Mouse (Mus musculus) layer of hippocampus, postnatal 25 days (tissue): Measurements from ENCODE around the gene Wdr73. TPM values are rescaled to one million over a fixed set of nuclear protein-coding genes. Genes with fewer than 3 reads are reported as not detected.
A peak's percentile ranks its signal among the peaks of the same experiment; 100 is the strongest.
"Not testable (repeated sequence)": the region's sequence is repeated elsewhere in the genome, so short reads cannot be mapped to it uniquely, and the experiment has no call there.

Source experiments
- DNase-seq, 2 experiments: peaks; one replicate each; pipeline ENCODE4 v3.0.0; 2022; ENCODE audit warnings: mixed read lengths in 2 of 2, low spot score in 1 of 2; ENCODE audit errors: extremely low spot score in 1 of 2
- total RNA-seq, 2 experiments: library from RNA; stranded (reverse); gene quantifications; 2 replicates each; pipeline ENCODE4 v1.2.3; 2021

Gene Wdr73
- 10 to 100 TPM; 27.9 to 28.0 TPM for total RNA-seq

DNA sequence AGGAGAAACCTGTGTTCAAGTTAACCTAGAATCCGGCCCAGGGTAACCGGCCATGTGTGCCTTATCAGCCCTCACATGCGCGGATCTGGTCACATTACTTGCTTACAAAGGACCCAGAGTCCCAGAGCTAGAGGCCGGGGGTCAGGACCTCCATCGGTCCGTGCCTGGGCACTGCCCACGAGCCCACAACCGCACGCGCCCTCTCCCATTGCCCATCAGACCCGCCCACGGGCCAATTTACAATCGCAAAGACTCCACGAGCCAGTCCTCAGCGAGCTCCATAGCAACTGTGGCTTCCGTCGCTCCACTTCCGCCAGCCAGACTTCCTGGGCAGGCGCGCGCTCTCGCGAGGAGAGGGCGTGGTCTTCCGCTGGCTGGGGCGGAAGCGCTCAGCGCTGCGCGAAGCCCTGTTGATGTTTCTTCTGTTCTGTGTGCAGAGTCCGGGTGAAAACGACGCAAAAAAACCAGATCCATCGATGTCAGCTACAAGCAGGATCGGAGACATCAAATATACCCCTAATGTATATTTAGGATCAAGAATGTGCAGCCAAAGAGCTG, at the start of gene Wdr73:
TSS of gene Wdr73 (minus strand) at position 326 of the 558 bp plus-strand sequence.
- DNase-seq, result peak; percentile 78

DNA sequence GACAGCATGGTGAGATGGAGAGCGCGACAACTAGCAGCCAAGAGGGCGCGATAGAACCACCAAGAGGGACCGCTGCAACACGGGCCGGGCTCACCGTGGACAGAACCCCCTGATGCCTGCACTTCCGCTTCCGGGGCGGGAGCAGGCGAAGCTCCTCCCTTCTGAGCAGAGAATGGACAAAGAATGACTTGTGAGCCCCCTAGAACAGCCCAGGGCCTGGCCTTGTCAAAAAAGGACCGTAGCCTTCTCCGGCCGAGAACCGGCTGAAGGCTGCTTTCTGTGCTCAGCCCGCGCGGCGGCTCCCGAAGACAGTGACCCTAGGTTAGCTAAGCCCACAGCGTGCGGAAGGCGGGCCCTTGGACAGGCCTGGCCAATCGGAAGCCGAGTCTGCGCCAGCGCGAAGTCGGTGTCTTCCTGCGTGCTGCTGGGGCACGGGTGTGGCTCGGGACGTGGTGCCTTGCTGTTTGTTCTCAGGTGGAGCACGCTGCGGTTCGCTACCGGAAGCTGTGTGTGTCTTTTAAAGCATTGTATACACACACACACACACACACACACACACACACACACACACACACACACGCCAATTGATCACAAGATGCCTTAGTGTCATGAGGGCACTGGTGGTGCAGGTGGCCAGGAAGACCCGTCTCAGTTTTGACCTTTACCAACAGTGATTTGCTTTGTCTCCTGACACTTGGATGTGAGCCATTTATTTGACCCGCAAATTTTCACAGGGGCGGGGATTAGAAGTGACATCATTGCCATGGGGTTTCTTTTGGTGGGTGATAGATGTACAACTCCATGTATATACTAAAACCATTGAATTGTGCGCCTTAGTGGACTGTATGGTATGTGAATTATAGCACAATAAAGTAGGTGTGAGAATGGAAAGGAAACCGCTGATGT, 46.6 kb upstream of the Wdr73 start, which contains the start of gene Sec11a:
TSS of gene Sec11a (minus strand) at position 336 of the 906 bp plus-strand sequence.
- DNase-seq, result peak; percentile 84 to 89

DNA sequence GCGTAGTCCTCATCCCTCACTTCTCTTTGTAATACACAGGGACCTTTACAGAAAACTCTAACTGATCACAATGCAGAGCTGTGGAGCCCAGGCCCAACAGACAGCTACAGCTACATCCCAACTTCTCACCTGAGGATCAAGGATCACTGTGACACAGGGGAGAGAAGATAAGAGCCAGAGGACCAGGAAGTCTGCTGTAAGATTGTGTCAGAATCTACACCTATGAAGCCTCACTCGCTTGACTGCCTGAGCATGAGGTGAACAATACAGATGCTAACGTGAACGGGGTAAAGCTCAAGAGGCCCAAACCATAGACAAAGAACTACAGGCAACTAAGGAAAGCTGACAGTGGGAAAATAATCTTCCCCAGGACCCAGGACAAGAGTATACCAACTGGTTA, 38.7 kb upstream of the Wdr73 start:
- no peak for DNase-seq

DNA sequence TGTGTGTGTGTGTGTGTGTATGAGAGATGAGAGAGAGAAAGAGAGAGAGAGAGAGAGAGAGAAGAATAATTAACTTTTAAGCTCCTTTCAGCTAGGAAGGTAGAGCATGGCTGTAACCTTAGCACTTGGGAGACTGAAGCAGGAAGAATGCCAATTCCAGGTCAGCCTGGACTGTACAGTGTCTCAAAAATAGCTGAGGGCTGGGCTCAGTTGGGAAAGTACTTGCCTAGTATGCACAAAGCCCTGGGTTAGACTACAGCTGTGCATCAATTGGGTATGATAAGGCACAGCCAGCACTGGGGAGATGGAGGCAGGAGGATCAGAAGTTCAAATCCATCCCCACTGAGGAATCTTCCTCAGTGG, 36.2 kb upstream of the Wdr73 start:
- not testable (repeated sequence) for DNase-seq

DNA sequence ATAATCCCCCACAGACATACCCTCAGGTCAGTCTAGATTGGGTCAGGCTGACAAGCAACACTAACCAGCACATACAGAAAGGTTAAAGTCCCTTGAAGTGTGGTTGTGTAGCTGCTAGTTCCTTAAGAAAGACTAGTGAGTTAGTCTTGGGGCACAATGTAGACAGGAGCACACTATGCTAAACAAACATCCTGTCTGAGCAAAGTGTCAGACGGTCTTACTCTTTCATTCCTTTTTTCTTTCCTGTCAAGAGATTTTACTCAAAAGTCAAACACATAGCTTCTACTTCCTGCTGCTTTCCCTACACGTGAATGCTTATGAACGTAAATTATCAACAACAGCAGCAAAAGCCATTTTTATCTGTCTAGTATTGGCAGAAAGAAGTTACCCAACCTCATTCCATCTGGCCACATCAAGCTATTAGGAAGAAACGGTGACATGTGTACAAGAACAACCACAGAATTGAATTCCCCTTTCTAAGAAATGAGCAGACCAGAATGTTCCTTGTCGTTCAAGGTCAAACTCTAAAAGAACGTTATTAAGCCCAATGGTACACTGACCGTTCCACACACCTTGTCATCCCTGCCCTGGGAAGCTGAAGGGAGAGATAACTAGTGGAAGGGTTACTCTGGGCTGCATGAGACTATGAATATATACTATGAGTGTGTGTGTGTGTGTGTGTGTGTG, 35.7 kb upstream of the Wdr73 start:
- not testable (repeated sequence) for DNase-seq

DNA sequence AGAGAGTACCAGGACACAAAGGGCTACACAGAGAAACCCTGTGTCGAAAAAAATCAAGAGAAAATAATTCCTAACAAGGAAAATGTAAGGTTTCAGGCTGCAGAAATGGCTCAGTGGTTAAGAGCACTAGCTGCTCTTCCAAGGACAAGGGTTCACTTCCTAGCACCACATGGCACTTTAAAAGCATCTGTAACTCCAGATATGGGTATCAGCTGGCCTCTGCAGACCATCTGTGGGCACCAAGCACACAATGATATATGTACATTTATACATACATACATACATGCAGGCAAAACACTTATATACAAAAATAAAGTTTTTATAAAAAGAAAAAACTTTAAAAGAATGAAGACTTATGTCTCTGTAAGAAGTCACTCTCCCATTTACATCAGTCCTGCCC, 34.8 kb upstream of the Wdr73 start:
- DNase-seq, result no peak

DNA sequence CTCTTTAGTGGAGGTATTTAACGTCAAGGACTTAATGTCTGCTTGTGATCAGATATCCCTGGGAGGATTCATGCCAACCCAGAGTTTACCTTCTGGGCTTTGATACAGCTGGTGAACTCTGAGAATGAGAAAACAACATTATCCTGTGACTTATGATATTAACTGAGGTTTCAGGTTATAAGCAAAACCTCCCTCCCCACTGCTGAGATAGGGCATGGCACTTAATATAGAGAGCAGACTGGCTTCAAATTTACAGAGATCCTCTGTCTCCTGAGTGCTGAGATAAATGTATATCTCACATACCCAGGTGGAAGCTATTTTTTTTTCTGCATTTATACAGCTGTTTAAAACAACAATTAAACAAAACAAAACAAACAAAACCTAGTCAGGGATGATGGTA, 31.7 kb upstream of the Wdr73 start:
- no peak for DNase-seq

DNA sequence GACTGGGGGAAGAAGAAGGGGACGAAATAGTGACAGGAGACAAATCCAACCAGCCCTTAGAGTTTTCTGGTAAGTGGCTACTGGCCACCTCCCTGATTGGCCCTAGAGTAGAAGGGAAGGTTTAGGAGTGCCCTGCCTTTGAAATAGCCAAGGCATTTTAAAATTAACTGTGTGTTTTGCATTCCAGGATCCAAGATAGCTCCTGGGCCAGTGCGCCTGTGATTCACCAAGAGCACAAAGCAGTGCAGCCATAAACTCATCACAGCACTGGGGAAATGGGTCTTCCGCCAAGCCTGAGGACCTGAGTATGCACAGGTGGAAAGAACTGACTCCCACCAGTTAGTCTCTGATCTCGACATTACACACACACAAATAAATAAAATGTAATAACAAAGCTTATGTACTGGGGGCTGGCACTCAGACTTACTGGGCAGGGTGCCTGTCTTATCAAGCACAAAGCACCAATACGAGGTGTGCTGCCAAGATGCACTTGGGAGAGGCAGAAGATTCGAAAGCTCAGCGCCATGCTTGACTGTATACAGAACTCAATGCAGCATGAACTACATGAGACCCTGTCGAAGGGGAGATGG, 30.6 kb upstream of the Wdr73 start:
- no peak for DNase-seq

DNA sequence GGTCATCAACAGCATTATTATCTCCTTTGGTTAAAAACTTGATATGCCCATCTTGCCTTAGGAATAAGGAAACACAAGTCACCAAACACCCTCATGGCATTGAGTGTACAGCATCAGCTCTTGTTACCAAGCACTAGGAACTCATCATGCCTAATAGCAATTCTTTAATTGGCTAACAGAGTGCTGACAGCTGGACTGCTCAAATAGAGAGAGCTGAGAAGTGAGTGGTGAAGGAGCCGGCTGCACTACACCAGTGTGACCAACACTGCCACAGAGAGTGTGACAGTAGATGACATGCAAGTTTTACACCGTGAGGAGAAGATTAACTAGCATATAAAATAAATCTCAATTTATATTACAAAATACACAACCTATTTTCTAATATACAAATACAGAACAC, 22.1 kb upstream of the Wdr73 start:
- no peak for DNase-seq

DNA sequence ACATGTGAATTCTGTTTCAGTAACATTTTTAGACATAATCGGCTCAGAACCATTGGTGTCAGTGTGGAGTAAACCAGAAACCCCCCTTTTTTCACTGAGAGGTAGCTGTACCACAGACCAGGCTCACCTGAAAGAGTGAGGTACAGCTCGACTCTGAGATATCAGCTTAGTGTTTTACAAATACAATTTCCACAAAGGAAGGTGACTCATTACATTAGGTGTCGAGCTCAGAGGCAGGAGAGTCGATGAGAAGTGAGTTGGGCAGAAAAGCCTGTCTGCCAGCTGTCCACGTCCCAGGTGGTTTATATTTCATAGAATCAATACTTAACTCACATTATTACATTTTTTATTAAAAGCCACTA, 18.6 kb upstream of the Wdr73 start:
- no peak for DNase-seq

DNA sequence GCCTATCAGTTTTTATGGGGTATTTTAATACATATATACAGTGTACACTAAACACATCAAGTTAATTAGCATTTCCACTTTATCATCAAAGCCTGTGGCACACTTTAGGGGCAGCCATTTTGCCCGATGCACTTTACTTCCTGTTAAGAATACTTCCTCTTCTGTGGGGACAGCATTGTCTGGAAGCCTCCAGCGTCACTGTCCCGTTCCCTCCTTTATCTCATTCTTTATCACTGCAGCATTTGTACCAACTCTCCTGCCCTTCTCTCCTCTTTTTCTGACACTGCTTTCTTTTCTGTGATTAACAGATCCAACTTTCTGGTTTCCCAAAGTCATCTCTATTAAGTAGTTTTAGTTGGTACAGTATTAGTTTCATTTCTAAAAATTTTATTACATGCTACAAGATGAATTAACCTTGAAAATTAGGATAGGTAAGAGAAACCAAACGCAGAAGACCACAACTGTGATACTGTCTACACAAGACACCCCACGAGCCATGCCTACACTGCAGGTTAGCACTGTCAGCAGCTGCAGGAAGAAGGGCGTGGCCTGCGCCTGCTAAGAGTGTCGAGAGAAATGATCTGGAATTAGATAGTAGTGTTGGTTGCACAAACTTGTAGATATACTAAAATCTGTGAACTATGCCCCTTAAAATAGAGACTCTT, 18.0 kb upstream of the Wdr73 start:
- DNase-seq, result no peak

DNA sequence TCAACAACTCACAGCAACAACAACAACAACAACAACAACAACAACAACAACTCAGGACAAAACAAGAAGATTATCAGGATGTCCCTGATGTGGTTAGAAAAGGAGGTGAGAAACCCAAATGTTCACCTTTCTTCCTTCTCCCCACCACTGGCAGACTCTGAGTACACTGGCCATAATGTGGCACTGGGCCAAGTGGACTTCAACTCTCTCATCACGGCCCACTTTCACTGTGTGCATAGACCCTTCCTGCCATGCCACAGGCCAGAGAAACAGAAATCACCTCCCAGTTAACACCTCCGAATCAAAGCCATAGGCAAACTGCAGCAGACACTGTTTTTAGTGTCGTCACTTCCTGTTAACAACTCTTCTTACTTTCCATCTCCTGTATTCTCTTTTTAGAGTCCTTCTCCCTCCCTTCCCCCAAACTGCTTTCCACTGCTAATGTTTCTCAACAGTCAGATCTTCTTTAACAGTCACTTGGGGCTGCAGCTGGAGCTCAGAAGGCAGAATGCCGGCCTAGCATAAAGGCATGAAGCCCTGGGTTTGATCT, 16.9 kb upstream of the Wdr73 start:
- no peak for DNase-seq

DNA sequence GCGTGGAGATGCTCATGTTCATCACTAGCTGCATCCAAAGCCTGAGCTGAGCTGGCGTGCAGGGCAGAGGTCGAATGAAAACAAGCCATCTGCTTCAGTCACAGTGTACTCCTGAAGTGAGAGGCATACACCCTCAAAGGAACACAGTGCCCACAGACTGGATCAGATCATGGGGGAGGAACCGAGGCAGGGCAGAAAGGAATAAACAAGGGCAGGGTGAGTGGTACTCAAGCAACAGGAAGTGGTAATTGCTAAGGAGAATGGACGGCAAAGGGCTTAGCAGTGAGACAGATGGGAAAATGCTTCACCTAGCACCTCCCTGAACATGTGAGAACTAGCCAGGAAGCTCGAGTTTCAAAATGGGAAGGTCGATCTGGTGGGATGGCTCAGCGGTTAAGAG, 11.4 kb upstream of the Wdr73 start:
- DNase-seq, result no peak

DNA sequence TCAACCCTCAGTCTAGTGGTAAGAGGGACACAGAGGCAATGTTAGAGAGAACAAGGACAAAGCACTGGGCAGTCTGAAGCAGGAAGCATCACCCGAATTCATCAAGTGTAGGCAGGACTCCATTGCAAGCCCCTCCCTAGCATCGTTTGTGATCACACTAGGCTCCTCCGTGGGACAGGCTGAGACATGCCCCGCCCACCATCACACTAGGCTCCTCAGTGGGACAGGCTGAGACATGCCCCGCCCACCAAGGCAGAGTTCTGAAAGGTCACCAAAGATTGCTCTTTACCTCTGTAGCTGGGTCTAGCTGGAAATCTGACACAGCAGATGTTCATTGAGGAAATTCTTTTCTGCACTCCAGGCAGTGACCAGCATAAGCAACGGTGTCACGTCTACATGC, 10.0 kb upstream of the Wdr73 start:
- no peak for DNase-seq

DNA sequence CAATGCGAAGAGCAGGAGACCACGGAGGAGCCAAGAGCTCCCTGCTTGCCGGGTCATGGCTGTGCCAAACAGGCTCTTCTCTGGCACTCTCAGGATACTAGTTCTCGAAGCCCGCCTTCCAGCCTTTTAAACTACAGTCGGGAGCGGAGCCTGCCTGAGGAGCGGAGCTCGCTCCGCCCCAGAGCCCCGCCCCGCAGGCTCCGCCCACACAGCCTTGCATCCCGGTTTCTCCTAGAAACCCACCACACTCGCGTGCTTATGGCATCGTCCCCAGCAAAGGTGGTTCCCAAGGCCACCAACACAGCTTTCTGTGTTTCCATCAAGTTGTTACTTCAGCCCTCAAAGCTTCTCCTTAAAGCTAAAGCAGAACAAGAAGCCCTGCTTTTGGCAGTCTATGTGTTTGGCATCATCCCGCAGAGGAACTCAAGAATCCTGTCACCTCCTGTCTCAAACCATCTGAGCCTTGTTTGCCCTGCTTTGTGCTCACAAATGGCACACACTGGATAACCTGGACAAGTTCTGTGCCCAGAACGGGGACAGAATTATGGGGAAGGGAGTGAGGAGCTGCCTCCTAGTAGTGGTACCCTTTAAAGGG, 3.9 kb upstream of the Wdr73 start, which contains the start of gene Nmb:
TSS of gene Nmb (minus strand) at position 156 of the 595 bp plus-strand sequence.
- peak in 1 of 2 experiments; percentile 51 for DNase-seq

DNA sequence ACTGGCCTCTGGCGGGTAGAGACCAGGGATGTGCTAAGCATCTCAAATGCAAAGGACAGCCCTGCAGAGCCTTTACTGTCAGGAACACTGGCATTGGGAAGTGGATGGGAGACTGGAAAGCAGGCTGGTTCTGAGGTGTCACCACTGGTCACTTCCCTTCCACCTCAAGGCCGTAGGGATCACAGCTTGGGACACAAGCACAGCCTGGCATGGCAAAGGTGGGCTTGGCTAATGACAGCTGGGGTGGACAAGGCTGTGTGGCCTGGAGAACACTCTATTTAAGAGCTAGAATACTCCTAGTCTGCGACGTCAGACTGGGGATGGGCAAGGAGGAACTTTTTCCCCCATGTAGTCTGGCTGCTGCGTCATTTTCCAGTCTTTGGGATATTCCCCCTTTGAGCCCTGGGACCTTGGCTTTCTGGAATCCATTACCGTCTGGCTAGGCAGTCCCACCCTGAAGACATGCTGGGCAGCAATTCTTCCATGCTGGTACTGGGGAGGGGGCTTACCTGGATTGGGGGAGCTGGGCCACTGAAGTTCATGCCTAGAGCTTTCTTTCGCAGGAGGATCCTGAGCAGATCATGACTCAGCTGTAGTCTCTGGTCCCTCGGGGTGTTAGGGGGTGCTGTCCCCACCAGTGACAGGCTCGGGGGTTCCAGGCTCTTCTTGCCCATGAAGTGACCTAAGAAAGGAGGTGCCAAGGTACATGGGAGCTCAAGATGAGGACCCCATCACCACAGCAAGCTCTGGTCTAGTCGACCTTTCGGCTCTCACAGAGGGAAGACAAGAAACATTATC, 2.8 kb upstream of the Wdr73 start:
- DNase-seq, result no peak

DNA sequence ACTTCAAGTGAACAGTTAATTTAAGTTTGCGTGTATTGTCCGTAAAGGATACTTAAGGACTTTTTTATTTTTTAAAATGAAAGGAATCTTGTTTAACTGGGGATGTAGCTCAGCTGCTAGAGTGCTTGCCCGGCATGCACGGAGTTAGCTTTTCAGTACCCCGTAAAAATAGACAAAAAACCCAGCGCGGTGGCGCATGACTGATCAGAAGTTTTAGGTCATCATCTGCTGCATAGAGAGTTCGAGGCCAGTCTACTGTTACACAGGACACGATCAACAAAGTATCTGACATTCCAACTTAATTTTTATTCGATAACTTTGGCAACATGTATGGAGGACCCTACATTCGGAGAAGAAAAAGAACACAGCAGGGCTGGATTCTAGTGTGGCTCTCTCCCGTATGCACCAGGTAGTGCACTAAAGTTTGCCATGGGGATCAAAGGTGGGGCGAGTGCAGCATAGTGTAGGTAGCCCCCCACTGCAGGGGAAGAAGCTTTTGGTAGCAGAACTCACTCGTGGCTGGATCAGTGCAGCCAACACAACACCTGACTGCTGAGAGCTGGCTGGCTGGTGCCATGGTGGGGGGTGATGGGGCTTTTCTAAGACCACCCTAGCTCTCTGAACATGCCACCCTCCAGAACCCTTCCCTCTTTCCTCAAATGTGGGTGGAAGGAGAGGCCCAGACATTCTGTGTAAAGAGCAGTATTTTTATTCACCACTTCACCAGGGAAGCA, 639 bp upstream of the Wdr73 start:
- no peak for DNase-seq

DNA sequence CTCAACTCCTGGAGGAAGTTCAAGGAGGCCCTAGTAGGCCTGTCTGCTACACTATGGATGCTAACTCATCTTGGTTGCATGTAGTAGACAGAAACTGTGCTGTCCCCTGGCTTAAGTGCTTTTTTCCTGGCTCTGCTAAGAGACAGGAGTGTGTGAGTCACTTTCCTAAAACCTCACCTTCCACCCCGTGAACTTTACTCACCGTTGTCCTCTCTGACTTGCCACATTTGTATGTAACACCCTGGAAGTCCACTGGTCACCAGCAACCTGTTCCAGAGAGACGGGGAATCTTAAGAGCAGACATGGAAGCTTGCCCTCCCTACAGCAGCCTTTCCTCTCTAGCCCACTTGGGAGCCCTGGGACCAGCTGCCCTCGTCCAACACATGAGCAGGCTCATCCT, 3.3 kb downstream of the Wdr73 start:
- DNase-seq, result no peak
